Mouse (Mus musculus) spleen, adult 2 months (tissue): Measurements from ENCODE around the gene Vill. TPM values are rescaled to one million over a fixed set of nuclear protein-coding genes. Genes with fewer than 3 reads are reported as not detected.

Experiments used
- DNase-seq, 2 experiments: peaks; one replicate each; pipeline versions ENCODE4 v3.0.0 to v3.0.0-alpha.2; 2012 to 2021; ENCODE audit warnings: low spot score in 2 of 2, low read depth in 1 of 2
- H3K27ac ChIP-seq: fragments of 200-500 bp; 2 replicates; pipeline ENCODE4 v1.5.1; 2012; ENCODE audit warnings: low read length, inconsistent platforms; ENCODE audit not compliant: insufficient read depth
- H3K27me3 ChIP-seq: fragments of 200-500 bp; 2 replicates; pipeline ENCODE4 v1.6.1; 2012; ENCODE audit warnings: mild to moderate bottlenecking, moderate library complexity, low read length, inconsistent platforms; ENCODE audit not compliant: control insufficient read depth, insufficient read depth
- H3K36me3 ChIP-seq: fragments of 200-500 bp; 2 replicates; pipeline ENCODE4 v1.6.1; 2012; ENCODE audit warnings: mild to moderate bottlenecking, low read length, inconsistent platforms; ENCODE audit not compliant: control insufficient read depth, insufficient read depth
- H3K4me1 ChIP-seq: fragments of 200-500 bp; 2 replicates; pipeline ENCODE4 v1.6.1; 2011; ENCODE audit warnings: inconsistent platforms; ENCODE audit not compliant: control insufficient read depth, insufficient read depth, insufficient read length
- H3K4me3 ChIP-seq: fragments of 200-500 bp; 2 replicates; pipeline ENCODE4 v1.5.1; 2011; ENCODE audit warnings: mild to moderate bottlenecking, inconsistent platforms; ENCODE audit not compliant: insufficient read depth, insufficient read length; ENCODE audit errors: extremely low read depth
- CTCF ChIP-seq: fragments of 200-500 bp; IDR thresholded peaks from 2 replicates; pipeline ENCODE4 v1.5.1; 2011; ENCODE audit warnings: mild to moderate bottlenecking, inconsistent platforms; ENCODE audit not compliant: insufficient read depth, insufficient read length, insufficient replicate concordance; ENCODE audit errors: extremely low read depth
- POLR2A ChIP-seq: fragments of 200-500 bp; IDR thresholded peaks from 2 replicates; pipeline ENCODE4 v1.6.1; 2011; ENCODE audit warnings: low read depth, low read length, inconsistent platforms
- WGBS: fragments of 180-500 bp; shearing (Covaris S2); methylation state at CpG from one replicate; pipeline ENCODE4 v1.1.7; 2018; 5-methylcytosine and 5-hydroxymethylcytosine counted together
- polyA plus RNA-seq: library from polyadenylated mRNA; depleted of rRNA; stranded (reverse); fragments of >200 nt; gene quantifications from 2 replicates; pipeline ENCODE4 v1.2.3, GENCODE M21; 2012

Vill gene
- polyA plus RNA-seq, 1 experiment: 7.2 TPM

DNA sequence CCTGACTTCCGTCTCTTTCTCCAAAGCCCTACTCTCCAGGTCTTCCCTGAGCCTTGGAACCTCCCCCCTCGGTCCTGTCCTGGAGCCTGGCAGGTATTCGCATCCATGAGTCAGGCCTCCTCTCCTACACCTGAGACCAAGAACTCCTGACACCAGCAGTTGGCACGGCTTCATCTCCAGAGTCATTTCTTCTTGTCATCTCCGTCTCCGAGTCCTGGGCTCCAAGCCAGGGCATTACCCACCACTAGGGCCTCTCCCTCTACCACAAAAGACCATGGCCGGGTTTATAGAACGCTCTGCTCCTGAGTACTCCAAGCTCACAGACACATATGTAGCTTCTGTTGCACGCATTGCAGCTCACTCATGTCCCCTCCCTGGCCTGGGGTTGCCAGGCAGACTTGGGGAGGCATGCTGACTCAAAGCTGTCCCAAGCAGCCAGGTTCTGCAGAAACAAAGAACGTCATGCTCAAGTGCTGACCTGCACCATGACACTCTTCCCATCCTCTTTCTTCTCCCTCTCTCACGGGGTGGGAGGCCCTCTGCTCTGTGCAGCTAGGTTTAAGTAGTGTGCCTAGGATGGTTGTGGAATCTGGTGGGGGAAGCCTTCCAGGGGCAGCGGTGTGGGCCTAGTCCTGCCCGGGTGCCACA lies 42.0 kb downstream of the Vill start:
- Histone ChIP-seq H3K4me3 (no peak overlapping the region), H3K27me3 (peaks cover 2% of the 10 kb centered on the region; the same call in 1 of the 2 replicates), H3K36me3 (no peaks in the 10 kb centered on the region), H3K4me1 (peaks cover 2% of the 10 kb centered on the region; the same call in 1 of the 2 replicates), H3K27ac (no peak overlapping the region)
- DNase-seq: no peak
- 81% methylated on average over 13 of the region's 13 CpGs for WGBS
- TF ChIP-seq CTCF (no peak), POLR2A (no peak)

GRCm38 (mm10) chr9:119100177-119100898 lies 47.8 kb downstream of the Vill start:
- Histone ChIP-seq H3K27me3 (no peaks in the 10 kb centered on the region), H3K36me3 (no peaks in the 10 kb centered on the region), H3K4me3 (no peak overlapping the region), H3K4me1 (no peaks in the 10 kb centered on the region), H3K27ac (no peak overlapping the region)
- TF ChIP-seq CTCF (no peak), POLR2A (no peak)
- 33% methylated on average over 15 of the region's 15 CpGs for WGBS
- DNase-seq: no peak

DNA sequence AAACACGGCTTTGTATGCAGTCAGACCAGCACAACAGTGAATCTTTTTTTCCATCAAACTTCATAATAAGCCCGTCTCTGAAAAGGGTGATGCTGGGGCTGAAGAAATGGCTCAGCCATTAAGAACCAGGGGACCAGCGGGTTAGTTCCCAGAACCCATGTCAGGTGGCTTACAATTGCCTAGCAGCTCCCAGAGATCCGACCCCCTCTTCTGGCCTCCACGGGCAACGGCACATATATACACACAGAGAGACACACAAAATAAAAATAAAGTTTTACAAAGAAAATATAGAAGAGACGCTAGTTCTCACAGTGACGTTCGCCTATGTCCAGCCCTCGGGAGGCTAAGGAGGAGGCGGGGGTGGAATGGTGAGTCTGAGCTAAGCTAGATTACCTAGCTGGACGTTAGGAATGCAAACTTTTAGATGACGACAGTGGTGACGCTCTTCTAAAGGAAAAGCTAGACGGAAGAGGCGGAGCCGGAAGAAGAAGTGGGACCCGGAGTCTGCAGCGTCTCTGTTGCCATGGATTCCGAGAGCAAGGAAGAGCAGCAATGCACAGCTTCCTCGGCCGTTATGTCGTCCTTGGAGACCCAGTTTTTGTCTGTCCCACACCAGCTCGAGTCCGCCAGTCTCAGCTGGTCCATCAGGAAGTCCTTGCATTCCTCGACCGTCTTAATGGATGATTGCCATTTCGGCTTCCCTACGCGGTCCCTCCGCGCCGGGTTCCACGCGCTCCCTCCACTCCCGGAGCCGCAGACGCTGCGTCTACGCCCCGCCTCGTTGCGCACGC lies 49.6 kb downstream of the Vill start, which contains the start of gene Dlec1:
Gene Dlec1, plus strand, starts transcription at position 487 of the 791 bp plus-strand sequence.
- WGBS: 5% methylated on average over 44 of the region's 44 CpGs
- no peak within 1 kb of the TSS for H3K27ac ChIP-seq
- no peaks in the 10 kb centered on the region for H3K27me3 ChIP-seq

DNA sequence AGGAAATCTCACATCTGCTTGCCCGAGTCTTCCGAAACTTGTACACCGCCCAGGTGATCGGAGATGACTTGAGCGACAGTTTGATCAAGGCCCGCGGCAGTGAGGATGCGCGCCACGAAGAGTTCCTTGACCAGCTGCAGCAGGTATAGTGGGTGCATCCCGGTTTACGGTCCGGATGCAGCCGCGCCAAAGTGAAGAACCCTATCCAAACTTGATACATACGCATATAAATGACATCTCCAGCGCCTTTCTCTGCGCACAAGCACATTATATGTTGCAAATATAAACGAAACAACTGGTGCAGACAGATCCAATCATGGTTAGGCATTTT lies 50.2 kb downstream of the Vill start:
- no peaks in the 10 kb centered on the region for H3K27me3 ChIP-seq
- H3K4me1 ChIP-seq: no peaks in the 10 kb centered on the region
- TF ChIP-seq POLR2A: no peak
- no peak for TF ChIP-seq CTCF
- no peak overlapping the region for H3K27ac ChIP-seq
- 3% methylated on average over 19 of the region's 19 CpGs for WGBS
- peak overlapping the region; percentile 67 for H3K4me3 ChIP-seq
- H3K36me3 ChIP-seq: no peaks in the 10 kb centered on the region
- DNase-seq: peak in 1 of 2 experiments; percentile 19

More for the DNA sequence above, 49.6 kb downstream of the Vill start, which contains the start of gene Dlec1:
- DNase-seq: peak; percentile 53 to 62
- TF ChIP-seq POLR2A (no peak), CTCF (no peak)
- no peaks in the 10 kb centered on the region for H3K4me1 ChIP-seq
- H3K36me3 ChIP-seq: no peaks in the 10 kb centered on the region
- peak within 1 kb of the TSS; percentile 67 for H3K4me3 ChIP-seq

DNA sequence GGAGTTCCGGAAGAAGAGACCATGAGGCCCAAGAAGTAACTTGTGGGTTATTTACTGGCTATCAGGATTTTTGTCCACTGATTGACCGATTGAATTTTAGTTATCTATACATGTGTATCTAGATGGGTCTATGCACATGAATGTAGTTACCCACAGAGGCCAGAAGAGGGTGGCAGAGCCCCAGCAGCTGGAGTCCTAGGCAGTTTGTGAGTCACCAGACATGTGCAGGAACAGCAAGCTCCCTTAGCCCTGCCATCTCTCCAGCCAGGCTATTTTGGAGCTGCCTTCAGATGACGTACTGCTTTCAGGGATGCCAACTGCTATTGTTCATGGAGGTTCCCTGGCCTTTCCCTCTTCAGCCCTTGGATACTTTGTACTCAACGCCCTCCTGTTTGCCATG lies 55.0 kb downstream of the Vill start:
- no peak overlapping the region for H3K27ac ChIP-seq
- no peak for DNase-seq
- no peaks in the 10 kb centered on the region for H3K36me3 ChIP-seq
- no peaks in the 10 kb centered on the region for H3K4me1 ChIP-seq
- H3K4me3 ChIP-seq: no peak overlapping the region
- WGBS: 93% methylated on average over 4 of the region's 4 CpGs
- no peaks in the 10 kb centered on the region for H3K27me3 ChIP-seq
- TF ChIP-seq CTCF (no peak), POLR2A (no peak)

DNA sequence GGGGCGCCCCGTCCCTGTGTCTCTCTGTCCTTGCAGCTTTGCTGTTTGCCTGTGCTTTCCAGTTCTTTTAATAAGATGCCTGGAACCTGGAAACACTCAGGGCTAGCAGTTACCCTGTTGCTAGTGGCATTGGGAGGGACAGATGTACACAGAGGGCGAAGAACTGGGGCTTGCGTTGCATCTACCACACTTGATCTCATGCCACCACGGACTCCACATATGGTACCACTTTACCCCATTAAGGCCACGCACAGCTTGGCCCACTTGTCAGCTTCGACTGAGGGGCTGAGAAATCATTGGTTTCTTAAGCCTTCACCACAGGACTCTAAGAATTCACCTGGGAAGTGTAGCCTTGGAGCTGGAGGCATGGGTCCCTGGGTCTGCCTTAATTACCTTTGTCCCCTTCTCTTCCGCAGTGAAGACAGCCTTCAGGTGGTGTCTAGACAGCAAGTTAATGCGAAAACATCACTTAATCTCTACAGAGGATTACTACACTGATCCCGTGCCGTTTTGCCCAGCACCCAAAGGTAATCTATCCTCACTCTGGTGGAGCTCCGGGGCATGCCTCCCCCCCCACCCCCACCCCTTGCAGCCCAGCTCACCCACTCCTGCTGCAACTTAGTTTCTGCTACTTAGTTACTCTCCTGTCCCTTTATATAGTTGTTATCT lies 57.2 kb downstream of the Vill start:
- Histone ChIP-seq H3K36me3 (no peaks in the 10 kb centered on the region), H3K27ac (no peak overlapping the region), H3K27me3 (no peaks in the 10 kb centered on the region), H3K4me3 (no peak overlapping the region), H3K4me1 (no peaks in the 10 kb centered on the region)
- WGBS: 80% methylated on average over 12 of the region's 12 CpGs
- no peak for DNase-seq
- TF ChIP-seq CTCF (no peak), POLR2A (no peak)
